Mouse (Mus musculus): ENCODE measurements around the gene Aldh3a2. TPM values are rescaled to one million over a fixed set of nuclear protein-coding genes. Genes with fewer than 3 reads are reported as not detected.
"Not testable (repeated sequence)": the region's sequence is repeated elsewhere in the genome, so short reads cannot be mapped to it uniquely, and the experiment has no call there.

Aldh3a2 gene
- 21.1 and 24.2 TPM in 2 replicates for polyA plus RNA-seq (2015; fragmentation: Nextera tagmentation; extraction: Ambion mirVana)

DNA sequence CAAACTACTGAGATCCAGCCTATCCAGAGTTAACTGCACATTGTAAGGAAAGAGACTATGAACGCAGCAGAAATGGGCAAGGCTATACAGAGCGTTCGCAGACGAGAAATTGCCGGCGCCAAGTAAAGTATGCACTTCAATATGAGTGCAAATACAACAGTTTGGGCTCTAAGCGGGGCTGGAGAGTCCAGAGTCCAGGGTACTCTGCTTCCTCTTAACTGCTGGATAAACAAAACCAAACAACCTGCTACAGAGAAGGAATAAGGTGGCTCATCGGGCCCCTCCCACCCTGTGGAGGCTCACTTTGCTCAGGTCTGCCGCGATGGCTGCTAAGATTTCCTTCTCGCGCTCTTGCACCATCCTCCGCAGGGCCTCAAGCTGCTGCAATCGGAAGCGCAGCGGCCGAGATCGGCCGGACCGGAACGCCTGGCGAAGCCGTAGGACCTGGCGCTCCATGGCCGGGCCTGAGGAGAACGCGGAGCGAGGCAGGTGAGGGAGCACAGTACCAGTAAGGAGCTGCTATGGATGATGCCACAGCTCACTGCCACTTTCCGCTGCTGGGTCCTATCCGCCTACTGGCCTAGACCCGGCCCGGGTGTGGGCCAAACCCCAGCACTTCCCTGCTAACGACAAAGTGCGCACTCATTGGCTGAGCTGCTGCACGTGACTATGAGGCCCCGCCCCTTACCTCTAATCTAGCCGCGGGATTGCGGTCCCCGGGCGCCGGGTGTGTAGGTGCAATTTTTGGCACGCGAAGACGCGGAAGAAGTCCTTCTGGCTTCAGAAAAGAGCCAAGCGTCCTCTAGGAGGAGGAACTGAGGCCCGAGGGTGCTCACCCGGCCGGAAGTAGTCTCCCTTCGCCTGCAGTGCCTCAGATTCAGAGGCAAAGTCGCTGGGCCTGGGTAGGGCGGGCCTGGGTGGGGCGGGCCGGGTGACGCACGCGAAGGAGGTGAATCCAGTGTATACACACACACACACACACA, at the start of gene Aldh3a2:
Gene Aldh3a2, minus strand, starts transcription at position 914 of the 983 bp plus-strand sequence.
- WGBS (ENCODE audit: insufficient replicate concordance): under 1% methylated on average over 58 of the region's 58 CpGs
- ATAC-seq (ENCODE audit: low read depth): peak; percentile 96

DNA sequence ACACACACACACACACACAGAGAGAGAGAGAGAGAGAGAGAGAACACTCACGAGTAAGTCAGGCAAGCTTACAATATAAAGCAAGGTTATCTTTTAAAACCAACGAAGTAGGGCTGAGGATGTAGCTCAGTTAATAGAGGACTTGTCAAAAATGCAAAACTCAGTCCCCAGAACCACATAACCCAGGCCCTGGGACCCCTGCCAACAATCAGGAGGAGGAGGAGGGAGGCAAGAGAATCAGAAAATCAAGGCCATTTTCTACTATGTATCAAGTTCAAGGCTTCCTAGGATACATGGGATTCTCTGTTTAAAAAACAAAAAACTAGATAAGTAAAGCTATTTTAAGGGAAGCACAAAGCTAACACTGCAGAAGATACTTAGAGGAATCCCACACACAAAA, 49.6 kb upstream of the Aldh3a2 start:
- WGBS (ENCODE audit: insufficient replicate concordance): 47% methylated on average over 2 of the region's 2 CpGs
- no peak for DNase-seq
- no peaks in the 10 kb centered on the region for H3K9me3 ChIP-seq (replicated peaks)

More for the DNA sequence above, at the start of gene Aldh3a2:
- peaks cover 50% of the 10 kb centered on the region for H3K4me1 ChIP-seq (replicated peaks)
- peak; percentile 93 for DNase-seq
- H3K9me3 ChIP-seq (replicated peaks): no peaks in the 10 kb centered on the region
- peaks cover 24% of the 10 kb centered on the region for H3K36me3 ChIP-seq
- peak within 1 kb of the TSS; percentile 93 for H3K4me2 ChIP-seq
- peak within 1 kb of the TSS; percentile 80 for H3K4me3 ChIP-seq (replicated peaks)
- peak within 1 kb of the TSS; percentile 91 for H3K27ac ChIP-seq
- H3K27me3 ChIP-seq: no peaks in the 10 kb centered on the region
- peak within 1 kb of the TSS; percentile 84 for H3K9ac ChIP-seq

DNA sequence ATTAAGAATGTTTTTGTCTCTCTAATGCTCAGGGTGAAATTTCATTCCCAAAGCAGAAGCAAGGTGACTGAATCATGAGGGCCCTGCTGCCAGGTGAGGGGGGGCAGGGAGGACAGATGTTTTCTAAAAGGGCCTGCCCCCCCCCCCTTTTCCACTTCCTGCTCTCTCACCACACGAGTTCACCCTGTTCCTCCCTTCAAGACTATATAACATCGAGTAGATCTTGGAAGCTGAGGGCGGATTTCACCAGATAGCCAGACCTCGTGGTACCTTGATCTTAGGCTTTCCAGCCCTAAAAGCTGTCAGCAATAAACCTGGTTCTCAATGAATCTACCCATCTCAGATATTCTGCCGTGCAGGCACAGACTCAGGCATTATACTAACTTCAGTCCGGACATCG, 43.1 kb upstream of the Aldh3a2 start:
- WGBS (ENCODE audit: insufficient replicate concordance): 44% methylated on average over 7 of the region's 7 CpGs
- Histone ChIP-seq H3K4me1 (replicated peaks) (peaks cover 25% of the 10 kb centered on the region; the same call in 1 of the 2 replicates), H3K9ac (no peak overlapping the region), H3K27ac (no peak overlapping the region), H3K9me3 (replicated peaks) (no peaks in the 10 kb centered on the region), H3K4me3 (replicated peaks) (no peak overlapping the region), H3K36me3 (no peaks in the 10 kb centered on the region), H3K27me3 (no peaks in the 10 kb centered on the region), H3K4me2 (0 out of 2 replicates have a peak overlapping the region, but pooled peaks have one; percentile 24)
- no peak for ATAC-seq (ENCODE audit: low read depth)
- DNase-seq: no peak

More for the DNA sequence above, 49.6 kb upstream of the Aldh3a2 start:
- no peak overlapping the region for H3K4me3 ChIP-seq (replicated peaks)
- H3K4me1 ChIP-seq (replicated peaks): peaks cover 15% of the 10 kb centered on the region; the same call in 1 of the 2 replicates
- no peak overlapping the region for H3K9ac ChIP-seq
- H3K4me2 ChIP-seq: no peak overlapping the region
- no peaks in the 10 kb centered on the region for H3K36me3 ChIP-seq
- no peak for ATAC-seq (ENCODE audit: low read depth)
- H3K27ac ChIP-seq: no peak overlapping the region
- H3K27me3 ChIP-seq: 0 out of 2 replicates have a peak, but pooled peaks cover 4% of the 10 kb centered on the region

DNA sequence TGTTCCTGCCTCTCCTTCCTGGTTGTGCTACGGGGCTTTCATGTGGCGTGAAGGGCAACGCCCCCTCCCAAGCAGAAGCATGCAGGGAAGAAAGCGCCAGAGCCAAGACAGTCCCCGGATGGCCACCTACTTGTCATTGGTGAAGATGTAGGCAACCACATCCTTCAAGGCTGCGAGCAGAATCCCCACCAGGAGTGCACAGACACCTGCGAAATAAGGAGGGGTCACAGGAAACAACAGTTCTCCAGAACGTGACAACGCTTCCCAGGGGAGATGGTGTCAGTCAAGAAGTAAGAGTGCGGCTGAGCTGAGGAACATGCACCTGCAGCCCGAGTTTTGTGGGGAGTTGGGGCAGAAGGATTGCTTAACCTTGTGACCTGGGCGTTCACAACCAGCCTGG, 42.6 kb upstream of the Aldh3a2 start:
- Histone ChIP-seq H3K36me3 (no peaks in the 10 kb centered on the region), H3K9ac (no peak overlapping the region), H3K4me2 (no peak overlapping the region), H3K9me3 (replicated peaks) (no peaks in the 10 kb centered on the region), H3K4me1 (replicated peaks) (peaks cover 25% of the 10 kb centered on the region; the same call in 1 of the 2 replicates), H3K27ac (no peak overlapping the region), H3K4me3 (replicated peaks) (no peak overlapping the region), H3K27me3 (no peaks in the 10 kb centered on the region)
- 55% methylated on average over 12 of the region's 12 CpGs for WGBS (ENCODE audit: insufficient replicate concordance)
- ATAC-seq (ENCODE audit: low read depth): no peak
- no peak for DNase-seq

DNA sequence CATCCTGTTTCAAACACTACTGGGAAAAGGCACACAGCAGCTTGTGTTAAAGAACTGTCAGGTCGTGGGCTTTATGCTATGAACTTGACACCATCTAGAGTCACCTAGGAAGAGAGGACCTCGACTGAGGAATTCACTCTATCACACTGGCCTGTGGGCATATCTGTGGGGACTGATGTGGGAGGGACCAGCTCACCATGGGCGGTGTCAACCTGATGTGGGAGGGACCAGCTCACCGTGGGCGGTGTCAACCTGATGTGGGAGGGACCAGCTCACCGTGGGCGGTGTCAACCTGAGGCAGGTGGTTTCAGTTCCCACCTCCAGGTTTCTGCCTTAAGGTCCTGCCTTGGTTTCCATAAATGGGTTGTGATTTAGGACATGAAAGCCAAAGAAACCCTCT, 40.5 kb upstream of the Aldh3a2 start:
- WGBS (ENCODE audit: insufficient replicate concordance): 27% methylated on average over 7 of the region's 7 CpGs
- Histone ChIP-seq H3K36me3 (no peaks in the 10 kb centered on the region), H3K9ac (no peak overlapping the region), H3K9me3 (replicated peaks) (no peaks in the 10 kb centered on the region), H3K27ac (no peak overlapping the region), H3K4me1 (replicated peaks) (peaks cover 16% of the 10 kb centered on the region; the same call in 1 of the 2 replicates), H3K4me2 (no peak overlapping the region), H3K4me3 (replicated peaks) (no peak overlapping the region), H3K27me3 (no peaks in the 10 kb centered on the region)
- ATAC-seq (ENCODE audit: low read depth): peak; percentile 79; the same call in 1 of the 2 replicates
- peak; percentile 23 for DNase-seq

DNA sequence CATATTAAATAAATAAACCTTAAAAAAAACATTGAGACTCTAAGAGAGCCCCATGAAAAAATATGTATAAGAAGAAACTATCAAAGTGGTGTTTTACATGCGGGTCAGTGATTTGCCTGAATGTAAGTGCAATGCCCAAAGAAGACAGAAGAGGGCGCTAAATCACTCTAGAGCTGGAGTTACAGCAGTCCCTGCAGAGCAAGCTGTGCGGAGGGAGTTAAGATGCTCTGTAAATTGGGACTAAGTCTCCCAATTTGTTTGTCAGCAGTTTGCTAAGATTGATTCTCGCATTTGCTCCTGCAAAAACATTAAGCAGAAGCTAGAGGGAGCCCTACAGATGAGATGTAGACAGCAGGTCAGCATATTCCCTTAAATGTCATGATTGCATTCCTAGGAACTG, 38.1 kb upstream of the Aldh3a2 start:
- Histone ChIP-seq H3K36me3 (no peaks in the 10 kb centered on the region), H3K4me1 (replicated peaks) (peaks cover 19% of the 10 kb centered on the region), H3K4me2 (no peak overlapping the region), H3K9ac (no peak overlapping the region), H3K27me3 (no peaks in the 10 kb centered on the region), H3K4me3 (replicated peaks) (no peak overlapping the region), H3K9me3 (replicated peaks) (no peaks in the 10 kb centered on the region), H3K27ac (no peak overlapping the region)
- DNase-seq (peak; percentile 20), ATAC-seq (ENCODE audit: low read depth) (no peak)
- WGBS (ENCODE audit: insufficient replicate concordance): 61% methylated on average over 4 of the region's 4 CpGs

DNA sequence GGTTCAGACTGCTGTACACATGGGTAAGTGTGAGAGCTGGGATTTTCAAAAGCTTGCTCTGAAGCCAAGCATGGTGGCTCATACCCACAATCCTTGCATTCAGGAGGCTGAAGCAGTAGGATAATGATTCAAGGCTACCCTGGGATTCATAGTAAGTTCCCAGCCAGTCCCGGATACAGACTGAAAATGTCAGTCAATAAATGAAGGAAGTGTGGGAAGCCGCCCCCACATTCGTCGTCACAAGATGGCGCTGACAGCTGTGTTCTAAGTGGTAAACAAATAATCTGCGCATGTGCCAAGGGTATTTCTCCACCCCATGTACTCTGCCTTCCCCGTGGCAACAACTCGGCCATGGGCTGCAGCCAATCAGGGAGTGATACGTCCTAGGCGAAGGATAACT, 37.3 kb upstream of the Aldh3a2 start:
- DNase-seq; H3K27ac ChIP-seq; H3K9me3 ChIP-seq (replicated peaks); H3K36me3 ChIP-seq; H3K4me2 ChIP-seq; H3K9ac ChIP-seq; H3K4me3 ChIP-seq (replicated peaks); H3K27me3 ChIP-seq; ATAC-seq (ENCODE audit: low read depth): not testable (repeated sequence)
- H3K4me1 ChIP-seq (replicated peaks): peaks cover 23% of the 10 kb centered on the region
- 82% methylated on average over 6 of the region's 10 CpGs for WGBS (ENCODE audit: insufficient replicate concordance)

DNA sequence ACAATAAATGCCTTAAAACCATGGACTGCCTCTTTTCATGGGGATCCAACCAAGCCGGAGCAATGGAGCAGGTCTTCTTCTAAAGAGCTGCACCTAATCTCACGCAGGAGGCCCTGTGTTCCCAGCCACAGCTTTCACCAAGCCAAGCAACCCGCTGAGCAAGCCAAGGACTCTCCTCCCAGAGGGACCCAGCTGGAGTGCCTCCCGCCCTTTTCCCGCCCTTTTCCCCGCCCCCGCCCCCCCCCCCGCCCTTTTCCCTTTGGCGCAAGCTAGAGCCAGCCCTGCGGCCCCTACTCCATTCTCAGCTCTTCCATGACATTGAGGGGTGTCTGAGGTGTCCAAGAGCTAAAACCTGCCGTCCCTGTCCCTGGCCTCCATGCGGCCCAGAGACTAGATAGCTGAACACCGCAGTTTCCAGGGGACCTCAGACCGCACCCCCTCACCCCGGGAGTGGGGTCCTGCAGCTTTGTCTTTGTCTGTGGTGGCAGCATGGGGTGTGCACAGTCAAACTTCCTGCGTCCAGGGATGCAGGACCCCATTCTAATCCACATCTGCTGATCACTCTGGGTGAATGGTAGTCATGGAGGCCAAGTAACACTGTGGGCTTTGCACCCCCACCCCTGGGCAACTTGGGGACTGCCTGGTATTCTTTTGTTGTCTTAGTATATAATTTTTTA, 33.6 kb upstream of the Aldh3a2 start:
- no peak overlapping the region for H3K27ac ChIP-seq
- H3K36me3 ChIP-seq: no peaks in the 10 kb centered on the region
- H3K4me3 ChIP-seq (replicated peaks): peak overlapping the region; percentile 10; the same call in 1 of the 2 replicates
- ATAC-seq (ENCODE audit: low read depth) (peak; percentile 63; the same call in 1 of the 2 replicates), DNase-seq (peak; percentile 5)
- peaks cover 14% of the 10 kb centered on the region for H3K4me1 ChIP-seq (replicated peaks)
- H3K27me3 ChIP-seq: no peaks in the 10 kb centered on the region
- no peaks in the 10 kb centered on the region for H3K9me3 ChIP-seq (replicated peaks)
- 37% methylated on average over 12 of the region's 16 CpGs for WGBS (ENCODE audit: insufficient replicate concordance)
- peak overlapping the region; percentile 52 for H3K4me2 ChIP-seq
- peak overlapping the region; percentile 22; the same call in 1 of the 2 replicates for H3K9ac ChIP-seq

DNA sequence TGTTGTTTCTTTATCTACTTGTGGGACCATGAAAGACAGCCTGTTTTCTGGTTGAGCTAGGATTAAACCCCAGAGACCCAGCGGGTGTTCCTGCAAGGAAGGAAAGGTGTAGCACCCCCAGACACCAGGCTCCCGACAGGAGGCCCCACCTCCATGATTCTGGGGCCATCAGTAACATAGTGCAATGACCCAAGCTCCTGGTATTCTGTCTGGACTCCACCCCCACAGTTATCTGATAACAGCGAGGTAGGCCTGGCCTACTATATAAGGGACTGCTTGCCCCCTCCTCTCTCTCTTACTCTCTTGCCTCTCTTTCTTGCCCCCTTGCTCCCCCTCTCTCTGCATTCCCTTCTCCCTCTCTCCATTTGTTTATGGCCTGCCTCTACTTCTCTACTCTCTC, 32.9 kb upstream of the Aldh3a2 start:
- H3K27ac ChIP-seq: no peak overlapping the region
- ATAC-seq (ENCODE audit: low read depth) (peak; percentile 53; the same call in 1 of the 2 replicates), DNase-seq (no peak)
- H3K9ac ChIP-seq: no peak overlapping the region
- no peak overlapping the region for H3K4me3 ChIP-seq (replicated peaks)
- peaks cover 14% of the 10 kb centered on the region for H3K4me1 ChIP-seq (replicated peaks)
- 33% methylated on average over 3 of the region's 3 CpGs for WGBS (ENCODE audit: insufficient replicate concordance)
- H3K9me3 ChIP-seq (replicated peaks): no peaks in the 10 kb centered on the region
- no peaks in the 10 kb centered on the region for H3K36me3 ChIP-seq
- H3K27me3 ChIP-seq: no peaks in the 10 kb centered on the region
- H3K4me2 ChIP-seq: peak overlapping the region; percentile 52

DNA sequence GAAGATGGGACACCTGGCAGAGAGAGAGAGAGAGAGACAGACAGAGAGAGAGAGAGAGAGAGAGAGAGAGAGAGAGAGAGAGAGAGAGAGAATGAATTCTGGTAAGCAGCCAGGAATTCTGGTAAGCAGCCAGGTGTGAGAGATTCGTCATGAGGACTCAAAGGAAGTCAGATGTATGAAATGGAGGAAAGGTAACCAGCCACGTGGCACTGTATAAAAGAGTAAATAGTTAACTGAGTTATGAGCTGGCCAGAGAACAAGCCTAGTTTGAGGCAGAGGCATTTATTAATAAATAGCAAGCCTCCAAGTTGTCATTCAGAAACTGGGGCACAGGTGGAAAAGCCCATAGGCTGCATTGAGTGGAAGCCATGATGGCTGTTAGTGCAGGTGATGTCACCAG, 30.6 kb upstream of the Aldh3a2 start:
- H3K27ac ChIP-seq: no peak overlapping the region
- no peak overlapping the region for H3K4me2 ChIP-seq
- H3K4me1 ChIP-seq (replicated peaks): peaks cover 14% of the 10 kb centered on the region
- H3K9me3 ChIP-seq (replicated peaks): no peaks in the 10 kb centered on the region
- WGBS (ENCODE audit: insufficient replicate concordance): 52% methylated on average over 2 of the region's 2 CpGs
- no peak overlapping the region for H3K4me3 ChIP-seq (replicated peaks)
- H3K36me3 ChIP-seq: no peaks in the 10 kb centered on the region
- ATAC-seq (ENCODE audit: low read depth) (no peak), DNase-seq (no peak)
- H3K9ac ChIP-seq: no peak overlapping the region
- H3K27me3 ChIP-seq: no peaks in the 10 kb centered on the region

DNA sequence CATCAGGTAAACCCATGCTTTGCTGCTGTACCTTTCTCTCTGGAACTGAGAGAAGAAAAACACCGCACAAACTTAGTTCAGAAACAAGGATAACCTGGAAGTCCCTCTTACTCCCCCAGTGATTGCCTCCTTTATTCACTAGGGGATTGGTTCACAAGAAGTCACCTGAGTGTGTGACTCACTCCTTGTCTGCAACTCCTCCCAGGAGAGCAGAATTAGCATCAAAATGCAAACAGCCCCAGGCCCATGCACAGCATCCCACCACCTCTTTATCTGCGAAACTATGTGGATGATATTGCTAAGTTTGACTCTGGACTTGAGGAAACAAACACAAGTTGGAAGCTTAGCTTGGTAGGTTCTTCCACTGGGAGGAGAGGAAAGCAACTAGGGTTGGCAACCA, 30.1 kb upstream of the Aldh3a2 start:
- 67% methylated on average over 2 of the region's 2 CpGs for WGBS (ENCODE audit: insufficient replicate concordance)
- no peak overlapping the region for H3K4me3 ChIP-seq (replicated peaks)
- H3K4me1 ChIP-seq (replicated peaks): peaks cover 14% of the 10 kb centered on the region
- no peaks in the 10 kb centered on the region for H3K36me3 ChIP-seq
- no peaks in the 10 kb centered on the region for H3K27me3 ChIP-seq
- DNase-seq (no peak), ATAC-seq (ENCODE audit: low read depth) (no peak)
- no peak overlapping the region for H3K27ac ChIP-seq
- H3K9me3 ChIP-seq (replicated peaks): no peaks in the 10 kb centered on the region
- H3K9ac ChIP-seq: no peak overlapping the region
- H3K4me2 ChIP-seq: no peak overlapping the region
